In the genomic region with DNA sequence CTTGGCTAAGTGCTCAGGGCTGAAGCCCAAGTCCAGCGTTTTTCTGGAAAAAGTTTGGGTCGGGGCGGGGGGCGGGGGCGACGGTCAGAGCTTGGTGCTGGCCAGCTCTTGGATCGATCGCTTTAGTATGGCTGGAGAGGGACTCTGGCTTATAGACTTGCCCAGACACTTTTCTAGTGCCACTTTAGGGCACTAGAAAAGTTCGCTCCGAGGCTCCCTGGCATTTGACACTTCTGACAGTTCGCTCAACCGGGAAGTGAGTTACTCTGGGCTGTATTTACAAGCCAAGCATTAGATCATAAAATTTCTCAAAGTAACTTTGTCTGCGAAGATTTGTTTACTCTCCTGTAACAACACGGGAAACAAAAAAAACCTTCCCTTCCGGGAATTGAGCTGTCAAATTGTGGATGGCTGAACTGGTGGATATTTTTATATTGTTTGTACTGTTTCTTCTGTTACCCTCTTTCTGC, we compare ENCODE assay signal across 8 mouse cellular contexts. TPM values are rescaled to one million over a fixed set of nuclear protein-coding genes. Genes with fewer than 3 reads are reported as not detected.
DNase-seq lines count a peak whose midpoint lies in the region; ATAC-seq lines count a peak whose summit lies in the region.

No protein-coding gene starts in this region.

- intact Hi-C loops in gastrocnemius, postnatal 36 days (cut with DNase I): no loop called here

- H3K9ac ChIP-seq in neural tube, embryonic 11.5 days (ENCODE audit: low read length): no peak overlapping the region
- peak overlapping the region; percentile 65 for H3K9ac ChIP-seq in heart, embryonic 12.5 days
- no peak overlapping the region for H3K9ac ChIP-seq in midbrain, embryonic 11.5 days (ENCODE audit: low read length)

- peak overlapping the region; percentile 86 for H3K4me2 ChIP-seq in neural tube, embryonic 11.5 days (ENCODE audit: low read depth)
- H3K4me2 ChIP-seq in heart, embryonic 12.5 days: peak overlapping the region; percentile 89
- H3K4me2 ChIP-seq in midbrain, embryonic 11.5 days: peak overlapping the region; percentile 72

- ATAC-seq in neural tube, embryonic 11.5 days (ENCODE audit: insufficient read depth, low FRiP score, low TSS enrichment): no peak
- peak; percentile 6; the same call in 1 of the 2 replicates for ATAC-seq in heart, embryonic 12.5 days (ENCODE audit: insufficient number of reproducible peaks, low FRiP score)
- ATAC-seq in midbrain, embryonic 11.5 days (ENCODE audit: low FRiP score): peak; percentile 34

- 15% methylated on average over 15 of the region's 15 CpGs for WGBS in neural tube, embryonic 11.5 days
- WGBS in heart, embryonic 12.5 days: 12% methylated on average over 15 of the region's 15 CpGs
- 22% methylated on average over 15 of the region's 15 CpGs for WGBS in midbrain, embryonic 11.5 days

- H3K4me1 ChIP-seq in neural tube, embryonic 11.5 days (ENCODE audit: control insufficient read depth, insufficient read depth, low read length): no peaks in the 10 kb centered on the region
- no peaks in the 10 kb centered on the region; the same call in 1 of the 2 replicates for H3K4me1 ChIP-seq in heart, embryonic 12.5 days (replicated peaks)
- 0 out of 2 replicates have a peak, but pooled peaks cover 7% of the 10 kb centered on the region for H3K4me1 ChIP-seq in midbrain, embryonic 11.5 days (ENCODE audit: control insufficient read depth, insufficient read depth, low read length)

- no peaks in the 10 kb centered on the region for H3K27me3 ChIP-seq in neural tube, embryonic 11.5 days (ENCODE audit: control insufficient read depth, insufficient read depth, low read length)
- peaks cover 11% of the 10 kb centered on the region; the same call in 1 of the 2 replicates for H3K27me3 ChIP-seq in heart, embryonic 12.5 days (replicated peaks)
- no peaks in the 10 kb centered on the region for H3K27me3 ChIP-seq in midbrain, embryonic 11.5 days (ENCODE audit: control insufficient read depth, insufficient read depth, low read length)

- H3K27ac ChIP-seq in neural tube, embryonic 11.5 days (ENCODE audit: low read depth, low read length): no peak overlapping the region
- no peak overlapping the region for H3K27ac ChIP-seq in heart, embryonic 12.5 days (ENCODE audit: poor library complexity, severe bottlenecking)
- no peak overlapping the region for H3K27ac ChIP-seq in midbrain, embryonic 11.5 days (ENCODE audit: low read depth, low read length)

- no peak for DNase-seq in neural tube, embryonic 11.5 days (ENCODE audit: low spot score)
- DNase-seq in neural tube, embryonic 10.5 days (ENCODE audit: extremely low spot score, low spot score): no peak
- DNase-seq in kidney, postnatal 10 days: peak; percentile 28
- DNase-seq in midbrain, embryonic 11.5 days (ENCODE audit: low spot score, missing footprints): peak; percentile 86
- DNase-seq in gastrocnemius, postnatal 36 days: no peak
- DNase-seq in urinary bladder, postnatal 14 days (ENCODE audit: low spot score): no peak
- DNase-seq in MN1 (ENCODE audit: low spot score): no peak

- H3K4me3 ChIP-seq in neural tube, embryonic 11.5 days (ENCODE audit: low read depth, low read length): peak overlapping the region; percentile 34
- H3K4me3 ChIP-seq in heart, embryonic 12.5 days: peak overlapping the region; percentile 52
- H3K4me3 ChIP-seq in midbrain, embryonic 11.5 days (ENCODE audit: low read depth, low read length): peak overlapping the region; percentile 29

- H3K36me3 ChIP-seq in neural tube, embryonic 11.5 days (ENCODE audit: control insufficient read depth, insufficient read depth, low read length): no peaks in the 10 kb centered on the region
- no peaks in the 10 kb centered on the region for H3K36me3 ChIP-seq in heart, embryonic 12.5 days
- no peaks in the 10 kb centered on the region for H3K36me3 ChIP-seq in midbrain, embryonic 11.5 days (ENCODE audit: control insufficient read depth, insufficient read depth, low read length)

- H3K9me3 ChIP-seq in neural tube, embryonic 11.5 days (ENCODE audit: control insufficient read depth, low read length): no peaks in the 10 kb centered on the region
- H3K9me3 ChIP-seq in heart, embryonic 12.5 days (replicated peaks): no peaks in the 10 kb centered on the region
- H3K9me3 ChIP-seq in midbrain, embryonic 11.5 days (ENCODE audit: control insufficient read depth, low read length): no peaks in the 10 kb centered on the region

RNA-seq across cellular contexts. Expression of a gene that starts 0.4 kb away (rescaled TPM):
- 0.76 and 1.0 TPM in 2 replicates for polyA plus RNA-seq in neural tube, embryonic 11.5 days (2014; fragmentation: Nextera tagmentation; extraction: Ambion mirVana)
- 2.2 and 2.4 TPM in 2 replicates for polyA plus RNA-seq in heart, embryonic 12.5 days (2016; fragmentation: Nextera tagmentation; extraction: Ambion mirVana)
- polyA plus RNA-seq in midbrain, embryonic 11.5 days (2014; fragmentation: Nextera tagmentation; extraction: Ambion mirVana): 0.36 and 0.81 TPM in 2 replicates
- 1 to 10 TPM; 4.6 to 5.0 TPM for total RNA-seq in gastrocnemius, postnatal 36 days (2021)

RNA-seq across cellular contexts. Expression of a gene that starts 35.5 kb away (rescaled TPM):
- polyA plus RNA-seq in neural tube, embryonic 11.5 days (2014; fragmentation: Nextera tagmentation; extraction: Ambion mirVana): 62.3 and 73.6 TPM in 2 replicates
- 1,019 and 1,096 TPM in 2 replicates for polyA plus RNA-seq in heart, embryonic 12.5 days (2016; fragmentation: Nextera tagmentation; extraction: Ambion mirVana)
- 31.5 and 34.9 TPM in 2 replicates for polyA plus RNA-seq in midbrain, embryonic 11.5 days (2014; fragmentation: Nextera tagmentation; extraction: Ambion mirVana)
- 10 to 100 TPM; 38.5 to 49.4 TPM for total RNA-seq in gastrocnemius, postnatal 36 days (2021)

Comparison
In these comparisons a context has a peak if more than half of its experiments do, and no peak if none do; other contexts are left out.
1. DNase-seq: peak in kidney, postnatal 10 days (single experiment) and midbrain, embryonic 11.5 days (single experiment); none in neural tube, embryonic 11.5 days (single experiment), neural tube, embryonic 10.5 days (single experiment), gastrocnemius, postnatal 36 days (0 of 2), urinary bladder, postnatal 14 days (single experiment) and MN1 (single experiment).
2. RNA of a gene that starts 35.5 kb away (polyA plus RNA-seq): 1,019 to 1,096 TPM in heart, embryonic 12.5 days; 62.3 to 73.6 TPM in neural tube, embryonic 11.5 days and 31.5 to 34.9 TPM in midbrain, embryonic 11.5 days; every median in the first group is over 10 times any median in the second.
3. Peak in every context shown above with its lines, with median percentiles within 50 percentile points of each other: H3K4me2 ChIP-seq and H3K4me3 ChIP-seq.